Mouse (Mus musculus) midbrain, embryonic 12.5 days (tissue): ENCODE data around the gene Rnf225. TPM values are rescaled to one million over a fixed set of nuclear protein-coding genes. Genes with fewer than 3 reads are reported as not detected.
"Not testable (repeated sequence)": the region's sequence is repeated elsewhere in the genome, so short reads cannot be mapped to it uniquely, and the experiment has no call there.

ENCODE experiments used
- ATAC-seq: fragments of 200-750 bp; cut with Nextera tagmentation; 2 replicates; pipeline ENCODE4 v1.8.0; 2017; ENCODE audit warnings: low read depth, moderate TSS enrichment, moderate library complexity; ENCODE audit not compliant: low FRiP score
- H3K27ac ChIP-seq: fragments of 300-500 bp; sonication (generic); replicated peaks from 2 replicates; pipeline ENCODE4 v1.5.1; 2016; ENCODE audit warnings: mild to moderate bottlenecking
- H3K27me3 ChIP-seq: fragments of 300-500 bp; sonication (generic); 2 replicates; pipeline ENCODE4 v1.6.1; 2016; ENCODE audit warnings: mild to moderate bottlenecking
- H3K36me3 ChIP-seq: fragments of 300-500 bp; sonication (generic); 2 replicates; pipeline ENCODE4 v1.6.1; 2016
- H3K4me1 ChIP-seq: fragments of 300-500 bp; sonication (generic); 2 replicates; pipeline ENCODE4 v1.6.1; 2016
- H3K4me2 ChIP-seq: fragments of 300-500 bp; sonication (generic); replicated peaks from 2 replicates; pipeline ENCODE4 v1.6.1; 2016; ENCODE audit warnings: mild to moderate bottlenecking, moderate library complexity
- H3K4me3 ChIP-seq: fragments of 300-500 bp; sonication (generic); 2 replicates; pipeline ENCODE4 v1.5.1; 2016; ENCODE audit warnings: mild to moderate bottlenecking
- H3K9ac ChIP-seq: fragments of 300-500 bp; sonication (generic); replicated peaks from 2 replicates; pipeline ENCODE4 v1.6.1; 2016; ENCODE audit warnings: mild to moderate bottlenecking, moderate library complexity
- H3K9me3 ChIP-seq: fragments of 300-500 bp; sonication (generic); 2 replicates; pipeline ENCODE4 v1.6.1; 2016; ENCODE audit warnings: mild to moderate bottlenecking
- WGBS: fragments of 180-500 bp; shearing (Covaris S2); methylation state at CpG from one replicate; pipeline ENCODE4 v1.1.7; 2016; 5-methylcytosine and 5-hydroxymethylcytosine counted together
- polyA plus RNA-seq: library from polyadenylated mRNA; unstranded; fragments of >200 nt; fragmentation: Nextera tagmentation; extraction: Ambion mirVana; gene quantifications from 2 replicates; pipeline ENCODE4 v1.2.1, GENCODE M21; 2016

The Rnf225 gene
- polyA plus RNA-seq, 1 experiment from 2014 or later = 0.93 TPM

GRCm38 (mm10) chr7:12905146-12905545 lies 22.1 kb upstream of the Rnf225 start:
- Histone ChIP-seq H3K9ac (no peak overlapping the region), H3K4me3 (no peak overlapping the region), H3K27me3 (no peaks in the 10 kb centered on the region), H3K36me3 (peaks cover 54% of the 10 kb centered on the region), H3K9me3 (no peaks in the 10 kb centered on the region), H3K4me1 (peaks cover 8% of the 10 kb centered on the region), H3K4me2 (no peak overlapping the region), H3K27ac (no peak overlapping the region)
- WGBS = 92% methylated on average over 1 of the region's 1 CpGs
- no peak for ATAC-seq

- peak overlapping the region; percentile 69 for H3K27ac ChIP-seq
Observed at GRCm38 (mm10) chr7:12909498-12909962, 17.7 kb upstream of the Rnf225 start.

GRCm38 (mm10) chr7:12910181-12910668 lies 17.0 kb upstream of the Rnf225 start:
- H3K9ac ChIP-seq = peak overlapping the region; percentile 58
- peak overlapping the region; percentile 52 for H3K4me2 ChIP-seq
- no peaks in the 10 kb centered on the region for H3K27me3 ChIP-seq
- H3K4me1 ChIP-seq = peaks cover 8% of the 10 kb centered on the region
- peak; percentile 80 for ATAC-seq
- peak overlapping the region; percentile 43 for H3K4me3 ChIP-seq
- H3K36me3 ChIP-seq = peaks cover 34% of the 10 kb centered on the region
- WGBS = 11% methylated on average over 19 of the region's 19 CpGs
- peak overlapping the region; percentile 69 for H3K27ac ChIP-seq
- H3K9me3 ChIP-seq = no peaks in the 10 kb centered on the region

More at GRCm38 (mm10) chr7:12909498-12909962, 17.7 kb upstream of the Rnf225 start:
- 41% methylated on average over 7 of the region's 7 CpGs for WGBS
- Histone ChIP-seq H3K4me1 (peaks cover 8% of the 10 kb centered on the region), H3K27me3 (no peaks in the 10 kb centered on the region), H3K9ac (0 out of 2 replicates have a peak overlapping the region, but pooled peaks have one; percentile 58), H3K4me3 (peak overlapping the region; percentile 43), H3K9me3 (no peaks in the 10 kb centered on the region), H3K36me3 (peaks cover 41% of the 10 kb centered on the region), H3K4me2 (peak overlapping the region; percentile 52)
- ATAC-seq = peak; percentile 63

GRCm38 (mm10) chr7:12913556-12913955 lies 13.7 kb upstream of the Rnf225 start:
- Histone ChIP-seq H3K4me3 (no peak overlapping the region), H3K9me3 (no peaks in the 10 kb centered on the region), H3K27ac (no peak overlapping the region), H3K27me3 (no peaks in the 10 kb centered on the region), H3K9ac (no peak overlapping the region), H3K36me3 (0 out of 2 replicates have a peak, but pooled peaks cover 2% of the 10 kb centered on the region), H3K4me2 (no peak overlapping the region), H3K4me1 (peaks cover 8% of the 10 kb centered on the region)
- no peak for ATAC-seq

- peaks cover 18% of the 10 kb centered on the region for H3K4me1 ChIP-seq
- H3K9ac ChIP-seq, H3K9me3 ChIP-seq, H3K27ac ChIP-seq, H3K4me2 ChIP-seq, H3K4me3 ChIP-seq, ATAC-seq, H3K27me3 ChIP-seq: not testable (repeated sequence)
- WGBS = 92% methylated on average over 7 of the region's 8 CpGs
- H3K36me3 ChIP-seq = peaks cover 24% of the 10 kb centered on the region
Observed at GRCm38 (mm10) chr7:12920495-12920894, 6.7 kb upstream of the Rnf225 start.

- 0% methylated on average over 3 of the region's 3 CpGs for WGBS
- Histone ChIP-seq H3K27ac (peak overlapping the region; percentile 91), H3K4me2 (peak overlapping the region; percentile 88), H3K27me3 (peaks cover 14% of the 10 kb centered on the region), H3K4me1 (peaks cover 18% of the 10 kb centered on the region), H3K9ac (peak overlapping the region; percentile 76), H3K36me3 (peaks cover 32% of the 10 kb centered on the region), H3K4me3 (peak overlapping the region; percentile 74), H3K9me3 (no peaks in the 10 kb centered on the region)
- no peak; the same call in 1 of the 2 replicates for ATAC-seq
Observed at GRCm38 (mm10) chr7:12921318-12921704, 5.9 kb upstream of the Rnf225 start.

GRCm38 (mm10) chr7:12921705-12922465 lies 5.3 kb upstream of the Rnf225 start, which contains the start of gene Rps5:
Rps5 (plus strand) TSS chr7:12922290.
- Histone ChIP-seq H3K27ac (peak within 1 kb of the TSS; percentile 91), H3K36me3 (peaks cover 38% of the 10 kb centered on the region), H3K27me3 (peaks cover 20% of the 10 kb centered on the region), H3K4me2 (peak within 1 kb of the TSS; percentile 96), H3K4me1 (peaks cover 18% of the 10 kb centered on the region), H3K4me3 (peak within 1 kb of the TSS; percentile 74), H3K9ac (peak within 1 kb of the TSS; percentile 80), H3K9me3 (no peaks in the 10 kb centered on the region)
- ATAC-seq = peak; percentile 98
- under 1% methylated on average over 55 of the region's 55 CpGs for WGBS

GRCm38 (mm10) chr7:12922729-12923128 lies 4.5 kb upstream of the Rnf225 start:
- WGBS = 8% methylated on average over 8 of the region's 8 CpGs
- H3K27ac ChIP-seq = no peak overlapping the region
- ATAC-seq = no peak
- peaks cover 28% of the 10 kb centered on the region for H3K27me3 ChIP-seq
- H3K4me2 ChIP-seq = peak overlapping the region; percentile 96
- peaks cover 21% of the 10 kb centered on the region for H3K4me1 ChIP-seq
- H3K4me3 ChIP-seq = peak overlapping the region; percentile 74
- peaks cover 42% of the 10 kb centered on the region for H3K36me3 ChIP-seq
- H3K9ac ChIP-seq = peak overlapping the region; percentile 80
- no peaks in the 10 kb centered on the region for H3K9me3 ChIP-seq

GRCm38 (mm10) chr7:12926316-12926715 lies 900 bp upstream of the Rnf225 start:
- ATAC-seq = no peak
- no peaks in the 10 kb centered on the region for H3K9me3 ChIP-seq
- no peak overlapping the region for H3K9ac ChIP-seq
- H3K27ac ChIP-seq = no peak overlapping the region
- no peak overlapping the region for H3K4me2 ChIP-seq
- peaks cover 43% of the 10 kb centered on the region for H3K27me3 ChIP-seq
- no peak overlapping the region for H3K4me3 ChIP-seq
- peaks cover 42% of the 10 kb centered on the region for H3K36me3 ChIP-seq
- 88% methylated on average over 7 of the region's 7 CpGs for WGBS
- peaks cover 24% of the 10 kb centered on the region for H3K4me1 ChIP-seq

GRCm38 (mm10) chr7:12927693-12928589 lies 725 bp downstream of the Rnf225 start:
- H3K9ac ChIP-seq = peak overlapping the region; percentile 46; the same call in 1 of the 2 replicates
- peaks cover 20% of the 10 kb centered on the region for H3K4me1 ChIP-seq
- peaks cover 43% of the 10 kb centered on the region for H3K27me3 ChIP-seq
- no peak overlapping the region for H3K27ac ChIP-seq
- 5% methylated on average over 65 of the region's 65 CpGs for WGBS
- H3K4me2 ChIP-seq = peak overlapping the region; percentile 39
- H3K36me3 ChIP-seq = peaks cover 42% of the 10 kb centered on the region
- H3K4me3 ChIP-seq = peak overlapping the region; percentile 25
- H3K9me3 ChIP-seq = no peaks in the 10 kb centered on the region
- peak; percentile 60 for ATAC-seq

- 61% methylated on average over 4 of the region's 4 CpGs for whole genome bisulfite sequencing
- peaks cover 6% of the 10 kb centered on the region; the same call in 1 of the 2 replicates for H3K27me3 ChIP-seq
- no peak for ATAC-seq
Observed at GRCm38 (mm10) chr7:12933615-12934140, 6.5 kb downstream of the Rnf225 start.

More at GRCm38 (mm10) chr7:12933615-12934140, 6.5 kb downstream of the Rnf225 start:
- no peaks in the 10 kb centered on the region for H3K4me1 ChIP-seq
- H3K9me3 ChIP-seq = no peaks in the 10 kb centered on the region
- no peak overlapping the region for H3K4me3 ChIP-seq
- no peak overlapping the region for H3K4me2 ChIP-seq
- no peaks in the 10 kb centered on the region; the same call in 1 of the 2 replicates for H3K36me3 ChIP-seq
- H3K9ac ChIP-seq = no peak overlapping the region
- H3K27ac ChIP-seq = no peak overlapping the region
